Mouse (Mus musculus): ENCODE results near the gene Fcamr.

DNA sequence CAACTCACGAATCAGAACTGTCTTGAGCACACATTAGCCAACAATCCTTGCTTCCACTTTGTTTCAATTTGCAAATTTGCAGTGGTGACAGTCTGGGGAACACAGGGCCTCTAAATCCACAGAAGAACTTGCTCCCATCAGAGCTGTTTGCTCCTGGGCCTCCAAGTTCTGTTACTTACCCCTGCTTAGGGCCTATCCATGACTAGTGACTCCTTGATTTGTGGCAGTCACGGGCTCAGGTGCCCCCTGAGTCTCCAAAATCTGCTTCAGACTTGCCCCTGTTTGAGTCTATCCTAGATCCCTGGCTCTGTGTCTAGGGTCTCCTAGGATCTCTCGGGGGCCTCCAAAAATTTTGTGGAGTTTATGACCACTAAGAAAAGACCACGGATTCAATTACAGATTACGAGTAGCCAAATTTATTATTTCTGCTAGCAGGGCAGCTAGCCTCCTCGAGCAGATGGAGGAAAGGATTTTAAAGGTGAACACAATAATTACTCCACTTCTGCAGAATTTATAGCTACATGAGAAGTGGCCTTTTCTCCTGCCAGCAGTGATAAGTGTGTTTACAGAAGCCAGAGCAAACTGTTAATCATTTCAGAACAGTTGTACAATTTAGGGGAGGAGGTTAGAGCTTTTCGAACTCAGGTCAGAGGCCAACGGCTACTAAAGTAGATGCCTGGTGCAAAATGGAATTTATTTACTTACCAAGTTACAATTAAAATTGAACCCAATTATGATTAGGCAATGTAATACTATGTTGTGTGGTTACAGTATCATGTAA, 40.1 kb downstream of the Fcamr start:
- TF ChIP-seq CTCF (IDR thresholded peaks at IDR 0.05; ENCODE audit: low read depth, low read length) (no peak), POLR2A (IDR thresholded peaks at IDR 0.05; ENCODE audit: extremely low read depth, insufficient read depth, low read length) (no peak)
